Mouse (Mus musculus) megakaryocyte progenitor cell, adult 5-6 weeks (primary cell): Measurements from ENCODE around the gene Camk1g. TPM values are rescaled to one million over a fixed set of nuclear protein-coding genes. Genes with fewer than 3 reads are reported as not detected.
A peak's percentile ranks its signal among the peaks of the same experiment; 100 is the strongest.

Experiments used
- ATAC-seq: replicated peaks from 2 replicates; pipeline ENCODE4 v1.8.0; 2016; ENCODE audit warnings: mild to moderate bottlenecking, moderate TSS enrichment, inconsistent platforms; ENCODE audit not compliant: poor library complexity
- total RNA-seq, 2 experiments: library from RNA; stranded (forward) in 1 of 2; stranded (reverse) in 1 of 2; fragments of 157-497, 149-512 nt in 1 of 2; fragments of 200-1000 nt in 1 of 2; gene quantifications; 2 replicates each; pipeline versions ENCODE4 v1.2.3 to v1.2.4; 2015 to 2017

Camk1g gene
- total RNA-seq, 2 experiments from 2014 or later: not detected

GRCm38 (mm10) chr1:193376478-193377134, 6.5 kb upstream of the Camk1g start:
- peak; percentile 92 for ATAC-seq

GRCm38 (mm10) chr1:193373906-193374413, 3.9 kb upstream of the Camk1g start:
- ATAC-seq: no peak

DNA sequence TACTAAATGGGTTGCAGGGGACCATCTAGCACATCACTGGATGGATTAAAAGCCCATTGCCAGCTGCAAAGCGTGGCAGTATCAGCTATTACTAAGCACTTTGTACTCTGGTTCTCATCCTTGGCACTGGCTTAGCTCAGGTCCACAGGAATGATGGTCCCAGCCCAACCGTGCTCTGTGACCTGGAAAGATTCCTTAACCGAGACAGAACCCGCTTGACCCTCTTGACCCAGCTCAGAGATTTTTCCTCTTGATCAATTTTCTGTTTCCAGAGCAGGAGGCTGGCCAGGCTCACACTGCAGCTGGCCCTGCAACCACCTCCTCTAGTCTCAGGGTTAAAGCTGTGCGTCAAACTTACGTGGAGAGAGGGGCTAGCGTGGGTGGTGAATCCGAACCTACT, 1.0 kb downstream of the Camk1g start:
- no peak for ATAC-seq

GRCm38 (mm10) chr1:193368055-193368454, 2.0 kb downstream of the Camk1g start:
- ATAC-seq: peak; percentile 18; the same call in 1 of the 2 replicates

DNA sequence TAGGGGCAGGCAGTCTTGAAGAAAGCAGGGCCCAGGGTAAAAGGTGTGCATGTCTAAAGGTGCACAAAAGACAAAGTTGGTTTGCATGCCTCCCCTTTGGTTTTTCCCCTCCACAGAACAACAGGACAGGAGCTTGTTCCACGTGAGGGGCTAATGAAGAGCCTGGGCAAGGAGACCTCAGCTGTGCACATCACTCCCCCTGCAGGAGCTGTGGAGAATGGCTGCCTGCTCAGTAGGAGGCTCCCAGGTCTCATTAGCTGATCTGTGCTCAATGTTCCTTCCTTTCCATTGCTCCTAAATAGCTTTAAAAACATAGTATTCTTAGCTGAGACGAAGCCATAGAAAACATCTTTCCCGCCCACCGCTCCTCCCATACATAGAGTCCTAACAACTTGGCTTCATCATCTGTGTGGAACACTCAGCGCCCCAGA, 6.3 kb downstream of the Camk1g start:
- ATAC-seq: peak; percentile 89

GRCm38 (mm10) chr1:193362078-193362477, 8.0 kb downstream of the Camk1g start:
- no peak for ATAC-seq

- no peak for ATAC-seq
Measured at GRCm38 (mm10) chr1:193361181-193361580, 8.9 kb downstream of the Camk1g start.

DNA sequence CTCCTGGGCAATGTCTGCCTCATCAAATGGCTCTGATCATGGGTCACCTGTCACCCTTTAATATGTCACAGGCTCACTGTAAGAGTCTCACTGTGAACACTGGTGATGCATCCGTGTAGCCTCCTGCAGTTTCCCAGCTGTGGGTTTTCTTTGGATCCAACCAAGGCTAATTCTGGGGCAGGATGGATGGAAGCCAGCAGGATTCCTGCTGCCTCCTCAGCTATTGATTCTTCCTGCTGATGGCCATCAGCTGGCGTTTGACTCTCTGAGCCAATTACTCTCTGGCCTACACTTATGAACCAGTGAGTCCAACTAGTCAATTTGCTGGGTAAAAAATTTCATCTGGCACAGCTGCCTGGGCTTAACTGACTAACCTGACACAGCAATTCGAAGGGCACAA, 10.9 kb downstream of the Camk1g start:
- ATAC-seq: no peak

DNA sequence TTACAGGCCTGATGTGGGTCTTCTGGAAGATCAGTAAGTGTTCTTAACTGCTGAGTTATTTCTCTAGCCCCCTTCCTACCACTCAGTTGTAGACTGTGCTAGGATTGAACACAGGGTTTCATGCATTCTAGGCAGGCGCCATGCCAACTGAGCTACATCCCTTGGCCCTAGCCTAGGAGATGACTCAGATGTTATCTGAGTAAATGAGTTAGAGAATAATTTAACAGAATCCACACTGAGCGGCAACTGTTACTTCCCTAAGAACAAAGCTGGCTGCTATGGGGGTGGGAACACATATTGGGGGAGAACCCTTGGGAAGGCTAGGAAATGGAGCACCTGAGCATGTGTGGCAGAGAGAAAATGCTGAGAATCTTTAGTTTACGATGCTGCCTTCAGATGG, 18.5 kb downstream of the Camk1g start:
- ATAC-seq: no peak

GRCm38 (mm10) chr1:193350546-193350801, 19.6 kb downstream of the Camk1g start:
- no peak for ATAC-seq

- ATAC-seq: no peak
Measured at GRCm38 (mm10) chr1:193349702-193350545, 20.2 kb downstream of the Camk1g start.

DNA sequence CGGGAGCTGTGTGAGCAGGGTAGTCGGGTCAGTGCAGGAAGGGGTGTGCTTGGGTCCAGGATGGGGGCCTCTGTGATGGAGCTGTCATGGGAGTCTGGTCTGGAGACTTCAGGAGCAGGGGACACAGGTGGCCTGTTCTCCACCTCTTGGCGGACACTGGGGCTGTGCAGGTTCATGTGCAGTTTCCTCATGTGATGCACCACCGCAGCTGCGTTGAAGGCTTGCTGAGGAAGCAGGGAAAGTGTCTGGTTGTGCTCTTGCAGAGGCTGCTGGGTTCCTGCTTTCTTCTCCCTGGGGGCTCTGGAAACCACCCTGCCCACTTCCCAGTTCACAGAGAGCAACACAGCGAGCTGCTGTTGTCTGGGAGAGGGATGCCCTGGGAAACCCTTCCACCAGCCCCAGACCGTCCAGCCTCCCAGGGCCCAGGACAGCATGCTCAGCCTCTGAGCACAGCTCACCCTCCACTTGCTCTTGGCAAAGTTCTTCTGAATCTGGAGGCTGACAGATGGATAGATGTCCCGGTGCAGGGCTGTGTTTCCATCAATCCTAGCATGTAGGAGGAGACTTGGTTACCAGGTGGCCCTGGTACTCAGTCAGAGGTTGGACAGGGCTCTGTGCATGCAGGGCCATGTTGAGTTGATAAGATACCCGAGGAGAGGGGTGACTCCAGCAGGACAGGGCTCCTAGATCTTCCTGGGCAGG, 21.7 kb downstream of the Camk1g start:
- peak; percentile 21; the same call in 1 of the 2 replicates for ATAC-seq

DNA sequence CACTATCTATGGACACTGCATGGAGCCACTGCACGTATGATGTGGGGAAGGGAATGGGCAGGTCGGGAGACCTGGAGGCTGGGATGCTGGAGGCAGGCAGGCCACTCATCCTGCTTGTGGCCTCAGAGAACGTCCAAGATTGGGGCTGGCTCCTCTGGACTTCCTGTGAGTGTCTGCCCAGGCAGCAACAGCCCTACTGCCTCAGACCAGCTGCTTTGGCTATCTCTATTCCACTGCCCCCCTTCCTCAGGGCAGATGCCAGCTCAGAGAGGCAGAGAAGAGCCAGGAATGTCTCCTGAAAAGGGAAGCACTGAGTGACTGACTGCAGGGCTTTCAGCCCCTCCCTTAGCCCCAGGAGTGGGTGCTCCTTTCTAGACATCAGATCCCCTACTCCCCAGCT, 23.2 kb downstream of the Camk1g start:
- no peak for ATAC-seq

DNA sequence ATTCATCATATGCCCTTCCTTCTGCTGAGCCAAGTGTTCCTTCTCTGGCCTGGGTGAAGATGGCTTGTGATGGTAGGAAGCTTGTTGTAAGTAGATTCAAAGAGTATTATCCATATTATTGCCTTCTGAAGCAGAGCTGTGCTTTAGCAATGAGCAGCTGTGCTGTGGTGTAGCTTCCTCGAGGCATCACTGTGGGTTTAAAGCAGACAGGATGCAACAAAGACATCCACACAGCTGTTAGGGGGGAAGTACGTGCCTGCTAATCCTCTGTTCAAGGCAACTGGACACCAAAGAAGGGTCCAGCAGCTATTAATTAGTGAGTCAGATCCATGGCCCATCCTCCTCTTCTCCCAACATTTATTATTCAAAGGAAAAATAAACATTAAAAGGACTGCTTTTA, 25.1 kb downstream of the Camk1g start:
- ATAC-seq: peak; percentile 45

DNA sequence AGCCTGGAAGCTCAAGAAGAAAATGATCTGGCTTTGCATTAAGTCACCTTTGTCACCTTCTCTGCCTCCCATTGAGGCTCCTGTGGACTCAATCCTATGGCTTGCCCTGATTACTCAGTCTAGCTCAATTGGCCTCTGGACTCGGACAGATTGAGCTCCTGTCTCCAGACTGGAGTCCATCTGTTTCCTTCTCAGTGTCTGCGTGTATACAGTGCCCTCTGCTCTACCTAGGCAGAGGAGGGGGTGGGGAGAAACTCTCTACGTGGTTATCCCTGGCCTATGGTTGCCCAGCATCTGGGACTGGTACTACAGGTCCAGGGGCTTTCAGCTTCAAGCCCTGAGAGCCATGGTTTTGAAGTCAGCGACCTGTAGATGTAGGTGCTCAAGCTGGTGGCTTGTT, 26.2 kb downstream of the Camk1g start:
- ATAC-seq: no peak

DNA sequence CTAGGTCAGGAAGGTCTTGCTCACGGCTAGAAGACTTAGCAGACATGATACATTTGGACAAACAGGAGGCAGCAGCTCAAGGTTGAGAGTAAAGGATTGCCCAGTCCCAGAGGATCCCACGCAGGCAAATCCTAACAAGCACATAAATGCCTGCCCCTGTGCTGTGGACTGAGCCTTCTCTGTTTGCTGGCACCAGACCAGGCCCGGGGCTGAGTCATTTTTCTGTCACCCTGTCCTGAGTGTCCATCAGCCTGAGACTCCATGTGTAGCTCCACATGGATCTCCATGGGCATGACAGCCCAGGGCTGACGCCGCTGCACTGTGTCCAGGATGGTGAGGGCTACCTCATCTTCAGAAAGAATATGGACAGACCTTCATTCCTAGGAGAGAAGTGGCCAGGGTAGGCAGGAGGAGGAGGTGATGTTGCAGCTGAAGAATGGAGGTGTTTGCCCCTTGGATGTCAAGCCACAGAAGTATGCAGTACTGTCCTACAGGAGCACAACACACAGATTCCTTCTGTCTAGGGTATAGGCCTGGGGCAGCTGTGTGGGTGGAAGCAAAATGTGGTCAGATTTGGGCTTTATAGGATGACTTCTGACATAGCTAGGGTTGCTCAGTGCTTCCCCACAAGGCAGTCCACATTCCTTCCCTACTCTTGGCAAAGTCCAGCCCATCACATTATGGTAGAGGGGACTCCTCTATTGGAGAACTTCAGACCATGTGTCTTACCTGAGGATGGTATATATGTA, 27.7 kb downstream of the Camk1g start:
- no peak for ATAC-seq

DNA sequence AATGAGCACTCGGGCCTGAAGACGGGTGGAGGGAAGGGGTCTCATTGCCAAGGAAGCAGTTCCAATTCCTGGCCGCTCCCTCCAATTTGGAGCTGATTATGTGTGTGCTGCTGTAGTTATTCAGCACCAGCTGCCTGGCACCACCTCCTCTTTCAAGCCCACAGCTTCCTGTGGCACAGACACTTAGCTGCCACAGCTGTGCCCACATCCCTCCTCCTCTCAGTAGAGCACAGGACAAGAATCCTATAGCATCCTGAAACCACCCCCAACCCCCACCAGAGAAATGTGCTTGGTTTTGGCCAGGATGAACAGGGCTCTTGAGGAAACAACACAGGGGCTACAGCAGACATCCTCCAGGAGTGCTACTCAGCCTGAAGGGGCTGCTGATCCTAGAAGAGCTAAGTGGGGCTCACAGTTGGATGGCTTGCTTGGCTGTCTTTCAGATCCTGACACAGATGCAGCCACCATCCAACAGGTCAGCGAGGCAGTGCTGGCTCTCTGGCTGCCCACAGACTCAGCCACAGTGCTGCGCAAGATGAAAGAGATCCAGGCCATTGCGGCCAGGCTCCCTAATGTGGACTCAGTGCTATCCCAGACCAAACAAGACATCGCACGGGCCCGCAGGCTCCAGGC, 31.6 kb downstream of the Camk1g start:
- ATAC-seq: peak; percentile 74

DNA sequence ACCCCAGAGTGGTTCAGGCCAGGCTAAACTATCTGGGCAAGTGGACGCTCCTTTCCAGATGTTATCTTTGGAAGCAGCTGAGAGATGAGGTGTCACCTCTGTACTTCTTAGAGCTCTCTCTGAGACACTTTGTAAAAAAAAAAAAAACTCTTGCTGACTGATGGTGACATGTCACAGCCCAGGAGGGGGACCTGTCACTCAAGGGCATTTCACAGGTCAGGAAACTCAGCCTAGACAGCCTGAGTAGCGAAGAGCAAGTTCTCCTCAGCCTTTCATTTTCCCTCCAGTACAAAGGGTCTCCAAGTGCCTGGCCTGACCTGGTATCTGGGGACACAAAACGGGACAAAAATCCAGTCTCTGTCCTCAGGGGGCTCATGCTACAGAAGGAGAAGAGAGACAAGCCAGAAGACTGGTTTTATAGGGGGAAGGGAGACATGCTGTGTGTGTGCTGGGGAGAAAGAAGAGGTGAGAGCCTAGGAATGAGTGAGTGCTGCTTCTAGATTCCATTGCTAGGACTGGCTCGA, 32.2 kb downstream of the Camk1g start:
- no peak for ATAC-seq

GRCm38 (mm10) chr1:193337018-193337321, 33.1 kb downstream of the Camk1g start:
- ATAC-seq: peak; percentile 34
